Mouse (Mus musculus) E14TG2a.4 (cell line): Measurements from ENCODE around the gene Gad1.

ENCODE experiments used
- CTCF ChIP-seq: conservative IDR thresholded peaks from 2 replicates; pipeline ENCODE4 v1.5.1; 2014; ENCODE audit warnings: low read length
- POU5F1 ChIP-seq: IDR thresholded peaks from 2 replicates; pipeline ENCODE4 v1.6.1; 2014; ENCODE audit warnings: low read length, borderline replicate concordance

DNA sequence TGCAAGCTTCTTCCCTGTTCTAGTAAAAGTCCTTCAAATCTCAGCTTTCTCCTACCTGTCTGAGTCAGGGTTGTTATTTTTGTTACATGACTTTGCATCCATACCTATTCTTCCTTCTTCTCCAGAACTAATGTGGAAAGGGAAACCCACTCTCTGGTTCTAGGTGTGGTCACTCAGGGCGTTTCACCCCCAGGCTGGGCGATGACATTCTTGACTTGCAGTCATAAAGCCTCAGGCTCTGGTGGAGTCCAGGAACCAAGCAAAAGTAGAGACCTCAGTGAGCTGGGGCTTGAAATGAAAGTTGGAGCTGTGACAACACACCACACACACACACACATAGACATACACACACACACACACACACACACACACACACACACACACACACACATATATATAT lies 63.2 kb downstream of the Gad1 start:
- TF ChIP-seq CTCF: no peak
- TF ChIP-seq POU5F1: no peak
